Mouse (Mus musculus) heart, adult 2 months (tissue): Measurements from ENCODE around the gene Clcn3.

Experiments
- CTCF ChIP-seq: fragments of 200-600 bp; IDR thresholded peaks from 2 replicates; pipeline ENCODE4 v1.8.1; 2022; ENCODE audit warnings: antibody characterized with exemption, mild to moderate bottlenecking, moderate library complexity
- EP300 ChIP-seq: fragments of 200-500 bp; IDR thresholded peaks from 2 replicates; pipeline ENCODE4 v1.6.1; 2011; ENCODE audit warnings: low read depth, low read length, control low read depth; ENCODE audit not compliant: insufficient read depth
- POLR2A ChIP-seq: fragments of 200-500 bp; IDR thresholded peaks from 2 replicates; pipeline ENCODE4 v1.6.1; 2011; ENCODE audit warnings: mild to moderate bottlenecking, low read depth, low read length, control low read depth; ENCODE audit not compliant: insufficient read depth

- TF ChIP-seq CTCF (no peak), POLR2A (0 out of 2 replicates have a peak, but pooled peaks have one; percentile 9), EP300 (peak; percentile 74)
Measured at GRCm38 (mm10) chr8:60900147-60900546, 83.0 kb downstream of the Clcn3 start.
